Mouse (Mus musculus) E14TG2a.4 (cell line): ENCODE data around the gene Kcnip1.

Experiments used
- H3K27me3 ChIP-seq: 2 replicates; pipeline ENCODE4 v1.6.1; 2014; ENCODE audit warnings: low read length, control low read depth; ENCODE audit not compliant: insufficient read depth
- H3K36me3 ChIP-seq: 2 replicates; pipeline ENCODE4 v1.6.1; 2014; ENCODE audit warnings: low read length, control low read depth; ENCODE audit not compliant: insufficient read depth
- H3K4me1 ChIP-seq: replicated peaks from 2 replicates; pipeline ENCODE4 v1.6.1; 2014; ENCODE audit warnings: low read depth, low read length, control low read depth
- H3K4me3 ChIP-seq: replicated peaks from 2 replicates; pipeline ENCODE4 v1.5.1; 2014; ENCODE audit warnings: mild to moderate bottlenecking, low read length
- H3K9me3 ChIP-seq: 2 replicates; pipeline ENCODE4 v1.6.1; 2014; ENCODE audit warnings: low read length, control low read depth
- CTCF ChIP-seq: conservative IDR thresholded peaks from 2 replicates; pipeline ENCODE4 v1.5.1; 2014; ENCODE audit warnings: low read length
- NANOG ChIP-seq: IDR thresholded peaks from 2 replicates; pipeline ENCODE4 v1.6.1; 2014; ENCODE audit warnings: borderline replicate concordance, low read length, mixed read lengths
- POU5F1 ChIP-seq: IDR thresholded peaks from 2 replicates; pipeline ENCODE4 v1.6.1; 2014; ENCODE audit warnings: low read length, borderline replicate concordance

Kcnip1 gene

DNA sequence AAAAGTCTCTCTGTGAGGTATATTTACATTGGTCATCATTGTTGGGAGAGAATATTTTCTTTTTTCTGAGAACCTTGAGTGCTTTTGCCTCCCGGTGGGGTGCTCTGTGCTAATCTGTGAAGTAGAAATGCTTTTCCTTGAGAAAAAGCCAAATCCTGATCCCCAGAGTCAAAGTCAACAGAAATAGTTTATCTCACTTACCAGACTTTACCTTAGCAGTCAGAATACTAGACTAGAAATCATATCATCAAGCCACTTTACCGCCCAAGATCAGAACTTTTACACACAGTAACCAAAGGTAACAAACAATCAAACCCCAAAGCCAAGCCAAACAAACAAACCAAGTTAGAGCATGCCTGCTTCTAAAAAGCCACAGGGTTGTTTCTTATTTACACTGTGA is 122.7 kb downstream of the Kcnip1 start:
- H3K9me3 ChIP-seq: peaks cover under 1% of the 10 kb centered on the region; the same call in 1 of the 2 replicates
- TF ChIP-seq POU5F1: no peak
- TF ChIP-seq NANOG: no peak
- TF ChIP-seq CTCF: no peak
- no peaks in the 10 kb centered on the region for H3K36me3 ChIP-seq
- peaks cover 20% of the 10 kb centered on the region for H3K4me1 ChIP-seq
- H3K4me3 ChIP-seq: no peak overlapping the region
- H3K27me3 ChIP-seq: no peaks in the 10 kb centered on the region

DNA sequence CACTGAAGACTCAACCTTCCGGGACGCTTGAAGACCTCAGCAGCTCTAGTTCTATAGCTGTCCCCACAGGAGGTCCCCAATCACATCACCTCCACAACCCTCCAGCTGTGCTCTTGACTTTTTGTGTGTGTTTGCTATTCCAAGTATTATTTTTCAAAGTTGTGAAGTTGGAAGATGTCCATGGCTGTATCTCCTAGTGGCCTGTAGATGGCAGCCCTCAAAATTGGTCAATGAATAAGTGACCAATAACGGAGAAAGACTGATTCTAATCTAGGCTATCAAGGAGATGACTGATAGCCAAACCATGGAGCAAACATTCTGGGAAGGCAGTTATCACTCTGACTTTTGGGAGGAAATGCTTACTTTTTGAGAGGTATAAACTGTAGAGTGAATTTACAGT is 123.4 kb downstream of the Kcnip1 start:
- H3K4me3 ChIP-seq: no peak overlapping the region
- H3K9me3 ChIP-seq: no peaks in the 10 kb centered on the region
- TF ChIP-seq NANOG (no peak), POU5F1 (no peak), CTCF (no peak)
- no peaks in the 10 kb centered on the region for H3K36me3 ChIP-seq
- no peaks in the 10 kb centered on the region for H3K27me3 ChIP-seq
- peaks cover 20% of the 10 kb centered on the region for H3K4me1 ChIP-seq

DNA sequence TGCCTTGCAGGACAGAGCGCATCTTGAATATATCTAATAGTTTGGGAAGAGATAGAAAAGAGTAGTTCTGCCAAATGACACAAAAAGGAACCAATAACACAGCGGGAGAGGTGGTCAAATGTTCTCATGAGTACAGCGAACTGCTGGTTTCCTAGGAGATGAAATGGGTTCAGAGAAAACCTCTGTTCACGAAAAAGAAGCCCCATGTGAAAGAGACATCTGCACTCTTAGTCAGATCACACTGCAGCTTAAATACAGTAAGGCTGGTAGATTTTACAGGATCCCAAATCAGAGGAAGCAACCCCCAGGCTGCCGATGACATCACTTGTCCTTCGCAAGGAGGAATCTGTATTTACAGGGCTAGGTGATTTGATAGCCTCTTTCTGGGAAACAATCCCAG is 126.2 kb downstream of the Kcnip1 start:
- Histone ChIP-seq H3K4me3 (no peak overlapping the region), H3K4me1 (peaks cover 5% of the 10 kb centered on the region), H3K9me3 (no peaks in the 10 kb centered on the region), H3K36me3 (no peaks in the 10 kb centered on the region), H3K27me3 (no peaks in the 10 kb centered on the region)
- TF ChIP-seq POU5F1: no peak
- no peak for TF ChIP-seq NANOG
- no peak for TF ChIP-seq CTCF

DNA sequence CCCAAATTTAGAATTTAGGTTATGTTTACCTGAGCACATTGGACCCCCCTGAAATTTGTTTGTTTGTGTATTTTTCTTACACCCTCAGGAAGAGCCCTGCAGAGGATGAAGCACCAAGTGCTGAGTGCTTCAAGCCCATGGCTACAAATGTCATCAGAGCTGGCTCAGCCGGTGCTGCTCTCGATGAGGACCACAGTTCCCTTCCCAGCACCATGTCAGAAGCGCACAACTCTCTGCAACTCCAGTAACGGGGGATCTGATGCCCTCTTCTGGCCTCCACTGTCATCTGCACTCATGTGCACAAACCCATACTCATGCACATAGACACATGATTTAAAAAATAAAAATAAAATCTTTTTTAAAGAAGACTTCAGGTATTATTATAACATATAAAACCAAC is 128.7 kb downstream of the Kcnip1 start:
- no peaks in the 10 kb centered on the region; the same call in 1 of the 2 replicates for H3K27me3 ChIP-seq
- no peak overlapping the region for H3K4me3 ChIP-seq
- TF ChIP-seq POU5F1 (no peak), CTCF (no peak), NANOG (no peak)
- no peaks in the 10 kb centered on the region for H3K36me3 ChIP-seq
- H3K9me3 ChIP-seq: no peaks in the 10 kb centered on the region
- H3K4me1 ChIP-seq: no peaks in the 10 kb centered on the region

DNA sequence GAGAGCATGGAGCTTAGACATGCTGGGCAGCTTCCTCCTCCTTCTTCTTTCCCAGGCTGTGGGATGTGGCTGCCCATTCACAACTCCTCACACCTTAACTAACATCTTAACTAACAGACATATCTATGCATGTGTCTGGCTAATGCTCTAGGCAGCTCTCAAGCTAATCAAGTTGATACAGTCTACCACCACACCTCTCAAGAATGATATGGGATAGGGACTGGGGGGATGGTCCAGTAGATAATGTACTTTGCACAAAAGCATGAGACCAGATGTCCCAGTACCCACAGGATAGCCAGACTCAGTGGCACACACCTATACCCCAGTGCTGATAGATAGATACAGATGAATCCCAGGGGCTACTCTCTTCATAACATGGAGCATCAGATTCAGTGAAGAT is 131.1 kb downstream of the Kcnip1 start:
- Histone ChIP-seq H3K9me3 (no peaks in the 10 kb centered on the region), H3K4me1 (no peaks in the 10 kb centered on the region), H3K4me3 (no peak overlapping the region), H3K36me3 (no peaks in the 10 kb centered on the region), H3K27me3 (peaks cover 6% of the 10 kb centered on the region; the same call in 1 of the 2 replicates)
- TF ChIP-seq NANOG (no peak), CTCF (no peak), POU5F1 (no peak)

DNA sequence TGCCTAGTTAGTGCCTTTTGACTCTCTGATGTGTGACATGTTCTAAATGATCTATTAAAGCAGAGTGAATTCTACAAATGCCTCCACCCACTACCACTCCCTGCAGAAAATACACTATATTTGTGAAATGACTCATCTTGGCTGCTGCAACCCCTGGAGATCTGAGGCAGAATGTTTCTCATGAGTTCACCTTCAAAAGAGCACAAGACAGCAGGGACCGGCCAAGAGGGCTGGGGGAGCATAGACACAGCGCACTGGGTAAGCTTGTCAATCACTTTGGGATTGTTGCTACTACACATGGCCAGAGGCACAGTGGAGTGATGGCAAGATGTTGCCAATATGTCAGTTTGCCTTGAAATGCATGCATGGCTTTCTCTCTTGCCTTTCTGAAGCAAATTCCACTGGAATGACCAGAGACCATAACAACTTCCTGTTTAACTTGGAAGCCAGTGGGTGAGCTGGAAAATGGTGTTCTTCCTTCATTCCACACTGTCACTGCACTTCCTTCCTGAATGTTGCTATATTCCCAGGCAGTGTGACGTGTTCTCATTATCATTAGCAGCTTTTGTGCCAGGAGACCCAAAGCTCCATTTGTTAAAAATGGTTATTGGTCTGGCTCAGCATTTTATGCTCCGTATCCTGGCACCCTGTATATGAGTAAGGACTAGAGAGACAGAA is 131.9 kb downstream of the Kcnip1 start:
- H3K36me3 ChIP-seq: no peaks in the 10 kb centered on the region
- no peaks in the 10 kb centered on the region for H3K9me3 ChIP-seq
- H3K4me1 ChIP-seq: no peaks in the 10 kb centered on the region
- TF ChIP-seq NANOG (no peak), CTCF (no peak), POU5F1 (no peak)
- no peak overlapping the region for H3K4me3 ChIP-seq
- peaks cover 6% of the 10 kb centered on the region; the same call in 1 of the 2 replicates for H3K27me3 ChIP-seq

DNA sequence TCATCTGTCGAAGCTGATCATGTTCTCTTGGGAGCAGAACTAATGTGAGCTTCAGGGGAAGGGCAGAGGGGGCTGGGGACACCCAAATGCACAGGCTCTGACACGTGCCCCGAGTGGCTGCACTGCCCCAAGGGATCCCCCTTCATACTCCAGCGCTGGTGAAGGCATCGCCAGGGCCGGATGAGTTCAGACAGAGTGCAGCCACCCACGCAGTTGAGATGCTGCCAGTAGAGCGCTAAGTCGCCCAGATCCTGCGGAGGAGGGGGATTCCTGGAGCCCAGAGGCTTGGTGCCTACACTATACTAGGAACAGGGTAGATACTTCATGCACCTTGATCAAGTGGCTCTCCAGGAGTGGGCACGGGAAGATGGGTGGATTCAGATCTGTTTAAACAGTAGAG is 143.3 kb downstream of the Kcnip1 start:
- no peaks in the 10 kb centered on the region for H3K4me1 ChIP-seq
- TF ChIP-seq CTCF: no peak
- no peak for TF ChIP-seq POU5F1
- TF ChIP-seq NANOG: no peak
- H3K4me3 ChIP-seq: no peak overlapping the region
- peaks cover 27% of the 10 kb centered on the region for H3K9me3 ChIP-seq
- peaks cover 53% of the 10 kb centered on the region for H3K27me3 ChIP-seq
- H3K36me3 ChIP-seq: no peaks in the 10 kb centered on the region

DNA sequence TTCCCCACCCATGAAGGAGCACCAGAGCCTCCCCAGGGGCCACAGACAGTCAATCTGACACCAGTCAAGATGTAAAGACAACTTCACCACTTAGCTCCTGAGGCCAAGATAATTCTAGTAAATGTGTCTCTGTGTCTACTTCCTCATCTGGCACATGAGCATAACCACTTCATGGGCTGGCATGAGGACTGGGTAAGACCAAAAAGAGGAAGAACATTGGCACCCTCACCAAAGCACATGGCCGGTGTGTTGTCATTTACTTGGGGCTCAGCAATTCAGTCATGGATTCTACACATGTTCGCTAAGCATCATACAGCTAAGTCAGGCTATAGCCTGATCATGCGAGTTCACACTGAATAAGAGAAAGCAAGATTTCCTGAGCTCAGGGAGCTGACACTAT is 144.3 kb downstream of the Kcnip1 start:
- H3K4me1 ChIP-seq: no peaks in the 10 kb centered on the region
- no peaks in the 10 kb centered on the region for H3K36me3 ChIP-seq
- H3K4me3 ChIP-seq: no peak overlapping the region
- H3K27me3 ChIP-seq: peaks cover 61% of the 10 kb centered on the region
- peaks cover 26% of the 10 kb centered on the region for H3K9me3 ChIP-seq
- TF ChIP-seq NANOG (no peak), CTCF (no peak), POU5F1 (no peak)

DNA sequence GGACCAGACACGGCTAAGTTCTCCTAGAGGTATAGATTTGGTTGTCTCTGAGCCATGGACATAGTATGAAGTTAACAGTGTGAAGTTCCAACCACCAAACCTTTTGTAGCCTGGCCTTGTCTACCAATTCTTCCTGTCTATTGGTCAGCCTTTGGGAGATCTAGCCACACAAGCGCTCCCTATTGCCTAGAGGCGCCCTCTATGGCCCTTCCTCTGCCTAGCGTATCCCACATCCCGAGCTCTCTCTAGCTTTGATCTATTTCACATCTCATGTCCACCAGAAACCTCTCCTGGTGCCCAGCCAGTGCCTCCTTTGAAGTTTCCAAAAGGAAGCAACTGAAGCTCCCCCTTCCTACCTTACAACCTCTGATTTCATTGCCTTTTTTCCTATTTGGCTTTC is 147.0 kb downstream of the Kcnip1 start:
- peaks cover 85% of the 10 kb centered on the region for H3K27me3 ChIP-seq
- H3K4me3 ChIP-seq: no peak overlapping the region
- peaks cover 7% of the 10 kb centered on the region; the same call in 1 of the 2 replicates for H3K4me1 ChIP-seq
- H3K36me3 ChIP-seq: no peaks in the 10 kb centered on the region
- TF ChIP-seq POU5F1 (no peak), NANOG (no peak), CTCF (no peak)
- H3K9me3 ChIP-seq: peaks cover 24% of the 10 kb centered on the region
